Mouse (Mus musculus) neural tube, embryonic 14.5 days (tissue): ENCODE results near the gene Vstm2l. TPM values are rescaled to one million over a fixed set of nuclear protein-coding genes. Genes with fewer than 3 reads are reported as not detected.

Experiments used
- ATAC-seq: fragments of 200-750 bp; cut with Nextera tagmentation; 2 replicates; pipeline ENCODE4 v1.8.0; 2017; ENCODE audit warnings: low read depth, mild to moderate bottlenecking, moderate TSS enrichment, moderate library complexity
- H3K27ac ChIP-seq: fragments of 300-500 bp; sonication (generic); 2 replicates; pipeline ENCODE4 v1.5.1; 2014; ENCODE audit warnings: low read depth, mild to moderate bottlenecking, control low read depth, low read length, moderate library complexity, mixed read lengths
- H3K27me3 ChIP-seq: fragments of 300-500 bp; sonication (generic); 2 replicates; pipeline ENCODE4 v1.6.1; 2014; ENCODE audit warnings: low read length; ENCODE audit not compliant: control insufficient read depth, insufficient read depth
- H3K36me3 ChIP-seq: fragments of 300-500 bp; sonication (generic); 2 replicates; pipeline ENCODE4 v1.6.1; 2014; ENCODE audit warnings: low read length, mixed read lengths; ENCODE audit not compliant: control insufficient read depth, insufficient read depth
- H3K4me1 ChIP-seq: fragments of 300-500 bp; sonication (generic); 2 replicates; pipeline ENCODE4 v1.6.1; 2014; ENCODE audit warnings: low read length; ENCODE audit not compliant: control insufficient read depth, insufficient read depth
- H3K4me2 ChIP-seq: fragments of 300-500 bp; sonication (generic); 2 replicates; pipeline ENCODE4 v1.6.1; 2014; ENCODE audit warnings: mild to moderate bottlenecking, low read depth, low read length, control low read depth
- H3K4me3 ChIP-seq: fragments of 300-500 bp; sonication (generic); 2 replicates; pipeline ENCODE4 v1.5.1; 2014; ENCODE audit warnings: low read depth, low read length, control low read depth, mixed read lengths
- H3K9ac ChIP-seq: fragments of 300-500 bp; sonication (generic); replicated peaks from 2 replicates; pipeline ENCODE4 v1.6.1; 2014; ENCODE audit warnings: low read depth, mild to moderate bottlenecking, control low read depth, low read length, mixed read lengths
- H3K9me3 ChIP-seq: fragments of 300-500 bp; sonication (generic); 2 replicates; pipeline ENCODE4 v1.6.1; 2016; ENCODE audit warnings: low read length; ENCODE audit not compliant: control insufficient read depth
- WGBS: fragments of 180-500 bp; shearing (Covaris S2); extraction: QIAGEN DNeasy Blood & Tissue Kit; methylation state at CpG from one replicate; pipeline ENCODE4 v1.1.7; 2014; 5-methylcytosine and 5-hydroxymethylcytosine counted together
- polyA plus RNA-seq: library from polyadenylated mRNA; unstranded; fragments of >200 nt; fragmentation: Nextera tagmentation; extraction: Ambion mirVana; gene quantifications from 2 replicates; pipeline ENCODE4 v1.2.1, GENCODE M21; 2014

Gene Vstm2l
- polyA plus RNA-seq, 1 experiment from 2014 or later: 60.0 TPM

DNA sequence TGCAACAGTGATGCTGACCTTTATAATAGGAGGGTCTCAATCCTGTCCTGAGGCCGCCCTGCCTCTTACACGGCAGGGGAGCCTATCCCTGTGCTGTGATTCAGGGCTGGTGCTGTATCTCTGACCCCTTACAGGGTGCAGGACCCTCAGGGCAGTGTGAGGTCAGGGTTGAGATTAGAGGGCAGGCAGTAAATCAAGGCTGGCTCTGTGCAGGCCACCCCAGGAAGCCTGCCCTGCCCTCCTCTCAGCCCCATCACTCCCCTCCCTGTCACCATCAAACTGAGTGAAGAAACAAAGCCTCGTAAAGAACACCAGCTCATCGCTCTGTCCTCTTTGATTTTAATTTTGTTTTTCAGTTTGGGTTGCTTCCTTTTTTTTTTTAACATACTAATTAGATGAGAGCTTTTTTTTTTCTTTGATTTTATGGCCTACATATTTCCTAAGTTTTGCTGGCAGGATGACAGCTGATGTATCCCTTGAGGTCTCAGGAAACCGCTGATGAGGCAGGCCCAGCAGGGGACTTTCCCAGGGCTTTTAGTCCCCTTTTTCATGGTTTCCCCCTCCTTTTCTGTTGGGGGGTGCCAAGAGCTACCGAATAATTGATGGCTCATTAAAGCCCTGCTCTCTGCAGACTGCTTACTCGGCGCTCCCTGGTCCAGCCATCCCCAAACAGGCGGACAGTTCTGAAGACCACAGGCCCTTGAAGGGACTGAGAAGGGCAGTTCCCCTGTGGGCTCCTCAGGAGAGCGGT is 27.0 kb upstream of the Vstm2l start:
- WGBS: 11% methylated on average over 10 of the region's 10 CpGs
- H3K27me3 ChIP-seq: no peaks in the 10 kb centered on the region
- H3K4me1 ChIP-seq: peaks cover 42% of the 10 kb centered on the region
- H3K4me2 ChIP-seq: no peak overlapping the region
- no peak overlapping the region for H3K4me3 ChIP-seq
- H3K27ac ChIP-seq: peak overlapping the region; percentile 85
- H3K9me3 ChIP-seq: no peaks in the 10 kb centered on the region
- 0 out of 2 replicates have a peak overlapping the region, but pooled peaks have one; percentile 29 for H3K9ac ChIP-seq
- ATAC-seq: peak; percentile 62; the same call in 1 of the 2 replicates
- H3K36me3 ChIP-seq: peaks cover 11% of the 10 kb centered on the region; the same call in 1 of the 2 replicates

DNA sequence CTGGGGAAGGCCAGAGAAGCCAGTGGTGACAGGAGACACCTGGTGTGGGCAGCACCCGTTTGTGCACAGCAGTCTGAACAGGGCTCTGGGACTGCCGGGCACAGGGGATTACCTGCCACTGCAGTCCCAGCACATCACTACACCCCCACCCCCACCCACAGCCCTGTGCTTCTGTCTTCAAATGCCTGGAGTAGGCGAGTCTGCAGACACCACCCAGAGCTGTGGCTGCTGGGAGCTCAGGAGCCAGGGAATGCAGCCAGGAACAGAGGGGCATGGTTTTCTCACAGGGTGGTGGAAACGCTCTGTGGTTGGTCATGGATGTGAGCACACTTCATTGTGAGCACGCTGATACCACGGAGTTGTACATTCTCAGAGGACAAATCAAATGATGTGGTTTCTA is 23.3 kb upstream of the Vstm2l start:
- Histone ChIP-seq H3K4me1 (peaks cover 43% of the 10 kb centered on the region), H3K4me3 (no peak overlapping the region), H3K27ac (no peak overlapping the region), H3K36me3 (no peaks in the 10 kb centered on the region), H3K27me3 (no peaks in the 10 kb centered on the region), H3K9ac (no peak overlapping the region), H3K9me3 (no peaks in the 10 kb centered on the region), H3K4me2 (no peak overlapping the region)
- ATAC-seq: no peak
- whole genome bisulfite sequencing: 62% methylated on average over 6 of the region's 6 CpGs

DNA sequence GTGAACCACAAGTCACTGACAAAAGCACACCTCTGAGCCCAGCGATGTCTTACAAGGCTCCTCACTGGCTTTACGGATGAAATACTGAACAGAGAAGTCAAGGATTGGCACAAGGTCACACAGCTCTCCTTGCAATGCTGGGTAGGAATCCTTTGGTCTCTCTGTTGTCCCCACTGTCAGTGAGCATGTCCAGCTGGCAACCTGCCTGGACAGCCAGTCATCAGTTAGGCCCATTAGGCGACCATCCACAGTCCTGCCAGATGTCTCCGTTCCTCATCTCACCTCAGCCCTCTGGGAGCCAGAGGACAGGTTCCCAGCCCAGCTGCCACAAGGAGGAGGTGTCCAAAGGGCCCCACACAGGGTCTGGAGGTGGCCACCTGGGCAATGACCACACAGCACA is 17.3 kb upstream of the Vstm2l start:
- H3K9ac ChIP-seq: no peak overlapping the region
- no peak overlapping the region for H3K27ac ChIP-seq
- no peak overlapping the region for H3K4me3 ChIP-seq
- no peaks in the 10 kb centered on the region for H3K9me3 ChIP-seq
- H3K4me1 ChIP-seq: peaks cover 11% of the 10 kb centered on the region; the same call in 1 of the 2 replicates
- 78% methylated on average over 4 of the region's 4 CpGs for WGBS
- H3K27me3 ChIP-seq: no peaks in the 10 kb centered on the region
- no peak overlapping the region for H3K4me2 ChIP-seq
- ATAC-seq: peak; percentile 26; the same call in 1 of the 2 replicates
- no peaks in the 10 kb centered on the region for H3K36me3 ChIP-seq

DNA sequence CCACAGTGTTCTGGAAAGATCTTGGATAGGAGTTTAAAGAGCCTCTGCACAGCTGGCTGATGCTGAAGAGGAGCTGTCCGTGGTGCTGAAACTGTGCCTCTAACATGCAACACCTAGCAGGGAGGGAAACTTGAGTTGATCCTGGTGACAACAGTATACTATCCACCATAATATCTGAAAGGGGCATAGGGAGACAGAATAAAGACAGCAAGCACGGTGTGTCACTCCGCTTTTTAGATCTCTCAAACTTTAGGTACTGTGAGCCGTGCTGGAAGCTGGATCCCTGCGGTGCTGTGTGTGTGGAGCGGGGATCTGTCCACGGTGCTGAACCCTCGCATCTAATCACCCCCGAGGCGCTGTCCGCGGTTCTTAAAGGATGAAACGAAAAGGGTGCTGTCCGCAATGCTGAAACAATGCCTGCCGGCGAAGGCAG is 1.2 kb upstream of the Vstm2l start:
- ATAC-seq: no peak
- Histone ChIP-seq H3K4me2 (peak overlapping the region; percentile 56; the same call in 1 of the 2 replicates), H3K4me3 (peak overlapping the region; percentile 10; the same call in 1 of the 2 replicates), H3K27me3 (no peaks in the 10 kb centered on the region), H3K4me1 (peaks cover 24% of the 10 kb centered on the region; the same call in 1 of the 2 replicates), H3K9me3 (no peaks in the 10 kb centered on the region), H3K36me3 (no peaks in the 10 kb centered on the region), H3K27ac (peak overlapping the region; percentile 22; the same call in 1 of the 2 replicates), H3K9ac (0 out of 2 replicates have a peak overlapping the region, but pooled peaks have one; percentile 41)
- WGBS: under 1% methylated on average over 16 of the region's 16 CpGs

DNA sequence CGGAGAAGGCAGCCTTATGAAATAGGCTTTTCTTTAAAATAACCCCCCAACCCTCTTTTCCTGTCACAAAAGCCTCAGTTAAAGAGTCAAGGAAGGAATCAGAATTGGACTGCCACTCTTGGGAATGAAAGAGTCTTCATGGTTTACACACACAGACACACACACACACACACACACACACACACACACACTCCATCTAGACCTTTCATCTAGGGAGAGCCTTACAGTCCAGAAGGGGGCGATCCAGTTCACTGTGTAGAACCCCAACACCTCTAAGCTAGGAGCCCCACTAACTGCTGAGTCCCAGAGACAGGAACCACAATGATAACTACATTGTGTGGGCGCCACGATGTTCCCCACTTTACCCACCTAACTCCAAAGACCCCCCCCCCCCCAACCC is 748 bp upstream of the Vstm2l start:
- Histone ChIP-seq H3K4me1 (peaks cover 27% of the 10 kb centered on the region; the same call in 1 of the 2 replicates), H3K4me2 (peak overlapping the region; percentile 56), H3K27me3 (no peaks in the 10 kb centered on the region), H3K4me3 (peak overlapping the region; percentile 61), H3K9me3 (no peaks in the 10 kb centered on the region), H3K27ac (no peak overlapping the region), H3K36me3 (no peaks in the 10 kb centered on the region), H3K9ac (peak overlapping the region; percentile 86; the same call in 1 of the 2 replicates)
- WGBS: 2% methylated on average over 4 of the region's 4 CpGs
- ATAC-seq: peak; percentile 25; the same call in 1 of the 2 replicates

DNA sequence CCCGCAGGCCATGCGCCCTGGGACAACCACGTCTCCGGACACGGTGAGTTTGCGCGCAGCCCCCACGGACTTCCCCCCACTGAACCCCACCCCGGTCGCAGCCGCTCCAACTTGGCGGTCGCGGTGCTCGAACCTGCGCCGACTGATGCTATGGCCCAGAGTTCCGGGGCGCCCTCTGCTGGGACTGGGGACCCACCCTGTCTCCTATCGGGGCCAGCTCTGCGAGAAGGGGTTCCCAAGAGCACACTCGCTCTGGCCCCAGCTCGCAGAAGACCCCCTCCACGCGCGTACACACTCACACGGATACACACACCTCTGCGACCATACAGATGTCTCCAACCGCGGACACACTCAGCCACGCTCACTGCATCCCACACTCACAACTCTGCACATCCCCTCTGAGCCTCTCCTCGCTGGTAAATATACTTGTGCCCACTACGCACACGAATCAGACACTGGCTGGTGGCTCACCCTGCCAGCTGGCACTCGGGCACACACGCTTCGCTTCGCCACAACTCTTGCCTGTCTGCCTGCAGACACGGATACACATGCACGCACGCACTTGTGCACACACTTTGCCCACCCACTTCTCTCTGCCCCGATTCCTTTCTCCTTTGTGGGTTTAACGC is 550 bp downstream of the Vstm2l start:
- H3K27me3 ChIP-seq: no peaks in the 10 kb centered on the region
- H3K4me2 ChIP-seq: peak overlapping the region; percentile 56
- no peaks in the 10 kb centered on the region for H3K9me3 ChIP-seq
- H3K4me1 ChIP-seq: peaks cover 29% of the 10 kb centered on the region; the same call in 1 of the 2 replicates
- peak overlapping the region; percentile 67 for H3K27ac ChIP-seq
- no peak for ATAC-seq
- 26% methylated on average over 38 of the region's 43 CpGs for WGBS
- peak overlapping the region; percentile 86 for H3K9ac ChIP-seq
- H3K36me3 ChIP-seq: no peaks in the 10 kb centered on the region
- H3K4me3 ChIP-seq: peak overlapping the region; percentile 61

DNA sequence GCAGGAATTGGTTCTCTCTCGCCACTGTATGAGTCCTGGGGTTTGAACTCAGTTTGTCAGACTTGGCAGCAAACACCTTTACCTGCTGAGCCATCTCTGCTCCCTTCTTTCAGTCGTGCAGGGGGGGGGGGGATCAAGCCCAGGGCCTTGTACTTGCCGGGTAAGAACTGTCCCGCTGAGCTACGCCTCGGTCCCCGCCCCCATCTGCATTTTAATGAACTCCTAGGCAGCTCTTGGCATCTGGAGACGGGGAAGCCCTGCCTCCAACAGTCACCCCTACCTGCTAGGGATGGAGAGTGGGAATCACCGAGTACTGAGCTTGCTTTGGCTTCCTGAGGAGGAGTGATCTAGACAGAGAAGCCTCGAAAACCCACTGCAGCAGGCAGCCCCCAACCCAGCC is 4.1 kb downstream of the Vstm2l start:
- H3K4me1 ChIP-seq: peaks cover 37% of the 10 kb centered on the region
- H3K36me3 ChIP-seq: no peaks in the 10 kb centered on the region
- peak overlapping the region; percentile 27 for H3K4me2 ChIP-seq
- H3K27ac ChIP-seq: no peak overlapping the region
- 11% methylated on average over 10 of the region's 10 CpGs for WGBS
- H3K9me3 ChIP-seq: no peaks in the 10 kb centered on the region
- ATAC-seq: no peak
- H3K9ac ChIP-seq: peak overlapping the region; percentile 18; the same call in 1 of the 2 replicates
- H3K27me3 ChIP-seq: no peaks in the 10 kb centered on the region
- peak overlapping the region; percentile 3; the same call in 1 of the 2 replicates for H3K4me3 ChIP-seq

DNA sequence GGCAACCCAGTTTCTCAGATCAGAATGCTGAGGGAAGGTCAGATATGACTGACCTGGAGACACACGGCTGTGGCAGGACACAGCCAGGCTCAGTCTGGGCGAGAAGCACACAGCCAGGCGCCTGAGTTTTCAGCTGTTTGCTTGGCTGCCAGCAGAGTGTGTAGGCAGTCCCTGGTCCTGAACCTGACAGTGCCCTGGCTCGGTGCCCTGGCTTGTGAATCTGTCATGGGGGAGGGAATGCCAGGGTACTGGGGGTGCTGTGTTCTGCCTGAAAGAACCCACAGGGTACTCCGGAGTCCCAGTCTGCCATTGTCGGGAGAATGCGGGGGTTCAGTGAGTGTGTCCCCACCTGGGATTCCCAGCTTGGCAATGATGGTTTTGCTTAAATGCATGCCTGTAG is 7.1 kb downstream of the Vstm2l start:
- H3K9ac ChIP-seq: no peak overlapping the region

DNA sequence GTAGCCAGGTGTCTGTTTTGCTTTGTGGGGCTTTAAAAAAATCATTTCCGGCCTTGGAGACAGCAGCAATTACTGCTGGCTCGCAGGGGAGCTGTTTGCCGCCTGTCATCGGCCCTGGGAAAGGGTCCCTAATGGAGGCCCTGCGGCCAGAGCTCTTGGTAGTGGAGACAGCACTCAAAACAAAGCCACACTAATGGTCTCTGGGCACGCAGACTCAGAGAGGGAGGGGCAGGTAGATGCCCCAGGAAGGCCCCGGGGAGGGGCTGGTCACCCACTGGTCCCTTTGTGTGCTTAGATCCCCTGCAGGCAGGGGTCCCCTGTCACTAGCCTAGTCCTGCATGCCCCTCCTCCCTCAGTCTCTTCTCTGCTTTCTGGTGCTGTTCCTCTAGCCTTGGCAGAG is 9.0 kb downstream of the Vstm2l start:
- WGBS: 0% methylated on average over 7 of the region's 7 CpGs
- peaks cover 48% of the 10 kb centered on the region for H3K4me1 ChIP-seq
- no peaks in the 10 kb centered on the region for H3K27me3 ChIP-seq

More for the DNA sequence above, 7.1 kb downstream of the Vstm2l start:
- Histone ChIP-seq H3K27me3 (no peaks in the 10 kb centered on the region), H3K4me3 (no peak overlapping the region), H3K27ac (no peak overlapping the region; the same call in 1 of the 2 replicates), H3K4me2 (no peak overlapping the region), H3K36me3 (no peaks in the 10 kb centered on the region), H3K9me3 (no peaks in the 10 kb centered on the region), H3K4me1 (peaks cover 45% of the 10 kb centered on the region)
- 62% methylated on average over 7 of the region's 7 CpGs for WGBS
- no peak for ATAC-seq

More for the DNA sequence above, 9.0 kb downstream of the Vstm2l start:
- no peak for ATAC-seq
- H3K36me3 ChIP-seq: no peaks in the 10 kb centered on the region
- H3K4me2 ChIP-seq: peak overlapping the region; percentile 24; the same call in 1 of the 2 replicates
- no peaks in the 10 kb centered on the region for H3K9me3 ChIP-seq
- no peak overlapping the region; the same call in 1 of the 2 replicates for H3K9ac ChIP-seq
- peak overlapping the region; percentile 62 for H3K27ac ChIP-seq
- no peak overlapping the region for H3K4me3 ChIP-seq
